Mouse (Mus musculus) ES-E14 (cell line): ENCODE measurements around the gene 4921504E06Rik. TPM values are rescaled to one million over a fixed set of nuclear protein-coding genes. Genes with fewer than 3 reads are reported as not detected.

Experiments
- DNase-seq: peaks from one replicate; pipeline ENCODE4 v3.0.0-alpha.2; 2013; ENCODE audit warnings: low read depth, low spot score
- H3K27ac ChIP-seq: 2 replicates; pipeline ENCODE4 v1.5.1; 2012; ENCODE audit warnings: low read depth, mild to moderate bottlenecking, low read length, moderate library complexity, mixed read lengths; ENCODE audit not compliant: poor library complexity, insufficient read depth, severe bottlenecking
- H3K36me3 ChIP-seq: 2 replicates; pipeline ENCODE4 v1.6.1; 2012; ENCODE audit warnings: mild to moderate bottlenecking, low read length, moderate library complexity, mixed read lengths; ENCODE audit not compliant: control insufficient read depth, poor library complexity, insufficient read depth, severe bottlenecking
- H3K4me1 ChIP-seq, 2 experiments: fragments of 150-350 bp in 1 of 2; sonication (generic) in 1 of 2; 2 replicates each; pipeline ENCODE4 v1.6.1; 2012; ENCODE audit warnings: low read length in 2 of 2, mild to moderate bottlenecking in 1 of 2, mixed read lengths in 1 of 2; ENCODE audit not compliant: control insufficient read depth in 2 of 2, insufficient read depth in 2 of 2, poor library complexity in 1 of 2
- H3K4me3 ChIP-seq, 2 experiments: fragments of 150-350 bp in 1 of 2; sonication (generic) in 1 of 2; 2 replicates each; pipeline ENCODE4 v1.5.1; 2012; ENCODE audit warnings: low read length in 2 of 2, low read depth in 1 of 2, mild to moderate bottlenecking in 1 of 2, mixed read lengths in 1 of 2; ENCODE audit not compliant: insufficient read depth in 1 of 2, poor library complexity in 1 of 2, severe bottlenecking in 1 of 2
- H3K9ac ChIP-seq: 2 replicates; pipeline ENCODE4 v1.6.1; 2012; ENCODE audit warnings: low read depth, mild to moderate bottlenecking, low read length, mixed read lengths; ENCODE audit not compliant: poor library complexity, insufficient read depth, severe bottlenecking
- H3K9me3 ChIP-seq: fragments of 150-350 bp; sonication (generic); 2 replicates; pipeline ENCODE4 v1.6.1; 2012; ENCODE audit warnings: low read depth, mild to moderate bottlenecking, low read length; ENCODE audit not compliant: control insufficient read depth, insufficient read depth
- CHD2 ChIP-seq: IDR thresholded peaks from 2 replicates; pipeline ENCODE4 v1.6.1; 2014; ENCODE audit warnings: mild to moderate bottlenecking, low read depth, low read length, inconsistent platforms
- HCFC1 ChIP-seq: IDR thresholded peaks from 2 replicates; pipeline ENCODE4 v1.6.1; 2012; ENCODE audit warnings: low read length, inconsistent platforms, borderline replicate concordance; ENCODE audit not compliant: insufficient read depth
- MAFK ChIP-seq: IDR thresholded peaks from 2 replicates; pipeline ENCODE4 v1.6.1; 2014; ENCODE audit warnings: mild to moderate bottlenecking, low read depth, low read length, inconsistent platforms; ENCODE audit not compliant: insufficient read depth
- ZC3H11A ChIP-seq: IDR thresholded peaks from 2 replicates; pipeline ENCODE4 v1.6.1; 2012; ENCODE audit warnings: low read depth, mild to moderate bottlenecking, inconsistent platforms, low read length, borderline replicate concordance
- ZNF384 ChIP-seq: IDR thresholded peaks from 2 replicates; pipeline ENCODE4 v1.6.1; 2012; ENCODE audit warnings: low read depth, low read length, inconsistent platforms
- in situ Hi-C, 2 experiments: fragments of 600-800 bp; cut with MboI; formaldehyde crosslinking; loops; one replicate each; pipeline ENCODE4 v1.15.1; 2025; ENCODE audit warnings: low sequenced_read_pairs in 2 of 2, inconsistent platforms in 1 of 2; ENCODE audit not compliant: unreplicated experiment in 2 of 2
- total RNA-seq: library from RNA; depleted of rRNA; stranded (reverse); fragments of 300-350 nt; gene quantifications from 2 replicates; pipeline ENCODE4 v1.2.3, GENCODE M21; 2012

4921504E06Rik gene
- total RNA-seq, 1 experiment, result not detected

- in situ Hi-C loops, result no loop called here
- no peak for DNase-seq
- H3K4me1 ChIP-seq, result peaks cover 0 to 3% of the 10 kb centered on the region in 2 experiments; a peak in 1 of 4 replicates
- H3K9me3 ChIP-seq, result no peaks in the 10 kb centered on the region
- no peaks in the 10 kb centered on the region for H3K36me3 ChIP-seq
- no peak overlapping the region for H3K27ac ChIP-seq
- TF ChIP-seq CHD2 (no peak), ZC3H11A (no peak), MAFK (no peak), ZNF384 (no peak), HCFC1 (no peak)
- H3K9ac ChIP-seq, result no peak overlapping the region
- no peak overlapping the region for H3K4me3 ChIP-seq
These were observed 43.3 kb upstream of the 4921504E06Rik start for GRCm38 (mm10) chr2:19596988-19597387.

DNA sequence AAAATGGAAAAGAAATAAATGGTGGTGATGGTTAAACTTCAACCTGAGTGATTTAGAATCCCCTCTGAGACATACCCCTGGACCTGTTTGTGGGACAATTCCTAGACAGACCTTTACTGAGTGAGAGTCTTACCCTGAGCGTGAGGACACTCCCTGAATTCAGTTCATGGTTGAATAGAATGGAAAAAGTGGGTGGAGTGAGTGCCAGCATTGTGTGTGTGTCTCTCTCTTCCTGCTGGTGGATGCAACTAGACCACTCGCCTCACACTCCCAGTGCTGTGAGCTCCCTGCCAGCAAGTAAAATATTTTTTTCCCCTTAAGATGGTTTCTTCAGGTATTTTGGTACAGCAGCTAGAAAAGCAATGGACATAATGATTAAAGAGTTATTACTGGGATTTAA lies 42.7 kb upstream of the 4921504E06Rik start:
- in situ Hi-C loops, result no loop called here

DNA sequence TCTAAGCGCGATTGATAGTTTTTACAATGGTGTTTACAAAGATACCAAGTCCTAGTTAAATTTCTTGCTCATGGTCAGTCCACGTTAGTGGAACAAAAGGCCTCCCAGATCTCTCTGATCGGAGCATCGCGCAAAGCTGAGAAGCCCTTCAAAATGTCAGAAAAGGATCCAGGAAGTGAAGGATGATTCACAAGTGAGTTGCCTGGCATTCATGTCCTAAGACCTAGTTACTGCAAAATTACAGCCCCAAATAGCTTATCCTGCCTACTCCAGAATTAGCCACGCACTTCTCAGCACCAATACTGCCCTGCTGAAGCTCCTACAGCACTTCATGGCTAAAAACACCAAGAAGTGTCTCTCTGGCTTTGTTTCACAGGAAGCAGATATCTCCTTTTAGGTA lies 41.1 kb upstream of the 4921504E06Rik start:
- peaks cover 0 to 3% of the 10 kb centered on the region in 2 experiments; a peak in 1 of 4 replicates for H3K4me1 ChIP-seq
- DNase-seq, result no peak
- no peak overlapping the region for H3K9ac ChIP-seq
- H3K9me3 ChIP-seq, result no peaks in the 10 kb centered on the region
- in situ Hi-C loops, result no loop called here
- H3K27ac ChIP-seq, result no peak overlapping the region
- H3K36me3 ChIP-seq, result no peaks in the 10 kb centered on the region
- TF ChIP-seq CHD2, result no peak
- no peak for TF ChIP-seq HCFC1
- TF ChIP-seq ZNF384, result no peak
- no peak for TF ChIP-seq ZC3H11A
- TF ChIP-seq MAFK, result no peak
- no peak overlapping the region for H3K4me3 ChIP-seq

More for the DNA sequence above, 42.7 kb upstream of the 4921504E06Rik start:
- TF ChIP-seq HCFC1 (no peak), MAFK (no peak), ZC3H11A (no peak), ZNF384 (no peak), CHD2 (no peak)
- Histone ChIP-seq H3K9ac (no peak overlapping the region), H3K27ac (no peak overlapping the region), H3K4me3 (no peak overlapping the region), H3K9me3 (no peaks in the 10 kb centered on the region), H3K36me3 (no peaks in the 10 kb centered on the region), H3K4me1 (peaks cover 0 to 3% of the 10 kb centered on the region in 2 experiments; a peak in 1 of 4 replicates)
- peak; percentile 35 for DNase-seq

- Histone ChIP-seq H3K9ac (no peak overlapping the region), H3K9me3 (no peaks in the 10 kb centered on the region), H3K4me3 (no peak overlapping the region), H3K27ac (no peak overlapping the region), H3K4me1 (no peaks in the 10 kb centered on the region), H3K36me3 (no peaks in the 10 kb centered on the region)
- in situ Hi-C loops, result no loop called here
- TF ChIP-seq HCFC1 (no peak), MAFK (no peak), CHD2 (no peak), ZC3H11A (no peak), ZNF384 (no peak)
- no peak for DNase-seq
These were observed 26.1 kb upstream of the 4921504E06Rik start for GRCm38 (mm10) chr2:19579846-19580245.

GRCm38 (mm10) chr2:19579180-19579579 lies 25.5 kb upstream of the 4921504E06Rik start:
- in situ Hi-C loops, result no loop called here
- no peak overlapping the region for H3K4me3 ChIP-seq
- H3K27ac ChIP-seq, result no peak overlapping the region
- H3K4me1 ChIP-seq, result no peaks in the 10 kb centered on the region
- H3K9me3 ChIP-seq, result no peaks in the 10 kb centered on the region
- no peak for DNase-seq
- TF ChIP-seq ZC3H11A (no peak), HCFC1 (no peak), ZNF384 (no peak), CHD2 (no peak), MAFK (no peak)
- H3K9ac ChIP-seq, result no peak overlapping the region
- H3K36me3 ChIP-seq, result no peaks in the 10 kb centered on the region
